Mouse (Mus musculus) v-Abl transformed pro-B cells (cell line): ENCODE results near the gene Zc3h7b.

Experiments
- in situ Hi-C, 2 experiments: fragments of 400-800 bp; cut with MboI; formaldehyde crosslinking; loops; one replicate each; pipeline ENCODE4 v1.15.1; 2025; ENCODE audit not compliant: unreplicated experiment in 2 of 2

Zc3h7b gene

GRCm38 (mm10) chr15:81838554-81839235, 93.8 kb downstream of the Zc3h7b start:
- in situ Hi-C loops, result no loop called here

GRCm38 (mm10) chr15:81839634-81840033, 94.8 kb downstream of the Zc3h7b start:
- in situ Hi-C loops, result no loop called here

GRCm38 (mm10) chr15:81840306-81840705, 95.4 kb downstream of the Zc3h7b start:
- in situ Hi-C loops, result no loop called here

GRCm38 (mm10) chr15:81842275-81842674, 97.4 kb downstream of the Zc3h7b start:
- in situ Hi-C loops, result no loop called here

- in situ Hi-C loops, result no loop called here
Measured at GRCm38 (mm10) chr15:81845033-81845625, 100.3 kb downstream of the Zc3h7b start.

- in situ Hi-C loops, result no loop called here
Measured at GRCm38 (mm10) chr15:81845724-81846123, 100.9 kb downstream of the Zc3h7b start.
